Mouse (Mus musculus) cerebellum, adult 9-11 months (tissue): Measurements from ENCODE around the gene Bik.

ENCODE experiments used
- DNase-seq: peaks from one replicate; pipeline ENCODE4 v3.0.0; 2022

Gene Bik

DNA sequence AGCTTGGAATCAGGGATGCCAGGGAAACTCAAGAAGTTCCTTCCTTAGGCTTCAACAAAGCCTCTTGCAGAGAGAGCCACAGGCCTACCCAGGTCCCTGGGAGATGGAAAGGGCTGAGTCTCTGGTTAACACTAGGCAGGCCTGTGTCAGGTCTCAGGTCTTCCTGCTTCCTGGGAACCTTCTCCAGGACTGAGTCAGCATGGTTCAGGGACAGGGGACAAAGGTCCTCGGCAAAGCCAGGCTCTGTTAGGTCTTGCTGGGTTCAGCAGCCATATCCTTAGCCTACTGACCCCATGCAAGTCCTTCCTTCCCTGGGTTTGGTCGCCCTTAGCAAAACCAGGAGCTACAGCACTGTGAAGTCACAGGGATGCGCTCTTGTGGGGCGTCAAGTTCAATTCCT lies 64.2 kb downstream of the Bik start:
- no peak for DNase-seq

DNA sequence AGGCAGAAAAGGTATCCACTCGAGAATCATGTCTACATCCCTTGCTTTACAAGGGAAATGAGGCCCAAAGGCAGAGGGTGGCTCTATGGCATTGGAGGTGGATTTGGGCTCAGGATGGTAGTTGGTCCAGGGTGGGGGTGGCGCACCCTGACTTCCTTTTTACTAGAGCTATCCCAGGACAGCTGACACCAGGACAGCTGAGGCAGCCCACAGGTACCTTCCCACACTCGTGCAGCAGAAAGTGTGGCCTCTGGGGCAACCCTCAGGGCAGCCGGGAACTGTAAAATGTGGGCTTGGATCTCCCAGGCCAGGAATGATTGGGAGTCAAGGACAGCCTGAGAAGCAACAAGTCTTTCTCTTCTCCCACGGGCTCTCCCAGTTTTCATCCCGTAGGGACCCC lies 65.1 kb downstream of the Bik start:
- DNase-seq: no peak

DNA sequence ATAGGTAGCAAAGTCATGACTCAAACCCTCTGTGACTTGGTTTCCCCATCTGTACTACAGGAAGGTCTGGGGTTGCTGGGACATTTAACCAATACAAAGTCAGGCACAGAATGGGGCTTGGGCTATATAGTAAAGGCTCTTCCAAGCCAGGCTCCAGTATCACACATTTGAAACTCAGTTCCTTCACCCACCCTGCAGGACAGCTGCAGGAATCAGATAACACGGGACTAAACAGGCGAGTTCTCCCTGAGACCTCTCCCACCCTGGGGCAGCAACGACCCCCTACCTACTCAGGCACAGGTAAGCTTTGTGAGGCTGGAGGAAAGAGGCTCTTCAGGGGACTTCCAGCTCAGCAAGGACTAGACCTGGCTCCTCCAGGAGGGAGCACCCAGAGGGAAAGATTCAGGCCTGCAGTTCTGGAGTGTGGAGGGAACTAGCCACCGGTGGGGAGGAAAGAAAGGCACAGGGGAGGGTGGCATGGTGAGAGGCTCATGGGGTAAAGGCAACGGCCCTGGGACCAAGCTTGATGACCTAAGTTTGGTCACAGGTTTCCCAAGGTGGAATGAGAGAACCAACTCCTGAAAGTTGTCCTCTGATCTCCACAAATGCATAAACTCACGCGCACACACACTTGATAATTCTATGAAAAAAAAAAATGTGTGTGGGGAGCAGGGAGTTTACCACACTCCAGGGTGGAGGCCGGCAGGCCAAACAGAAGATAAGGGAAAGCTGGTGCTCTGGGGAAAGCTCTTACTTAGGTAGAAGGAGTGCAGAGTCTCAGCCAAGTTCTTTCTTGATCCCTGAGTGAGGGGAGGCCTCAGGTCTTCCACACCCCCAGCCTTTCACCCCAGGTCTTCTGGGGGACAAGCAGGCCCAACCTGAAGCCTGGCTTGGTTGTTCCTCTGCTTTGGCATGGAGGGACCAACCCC lies 65.9 kb downstream of the Bik start:
- no peak for DNase-seq

DNA sequence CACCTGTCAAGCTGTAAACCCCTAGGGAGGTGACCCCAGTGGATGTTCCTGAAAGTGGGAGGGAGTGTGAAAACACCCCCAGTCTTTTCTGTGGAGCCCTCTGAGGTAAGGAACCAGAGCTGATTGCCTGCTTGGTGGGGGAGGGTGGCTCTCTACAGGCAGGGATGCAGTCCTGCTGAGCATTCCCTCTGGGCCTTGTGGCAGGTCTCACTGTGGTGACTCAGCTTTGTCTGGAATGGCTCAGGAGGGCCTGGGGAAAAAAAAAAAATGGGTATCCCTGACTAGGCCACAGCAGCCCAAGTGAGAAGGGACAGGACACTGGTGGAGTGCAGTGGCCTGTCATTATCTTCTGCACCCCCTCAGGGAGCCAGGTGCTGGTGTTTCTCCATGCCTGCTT lies 66.5 kb downstream of the Bik start:
- DNase-seq: no peak

DNA sequence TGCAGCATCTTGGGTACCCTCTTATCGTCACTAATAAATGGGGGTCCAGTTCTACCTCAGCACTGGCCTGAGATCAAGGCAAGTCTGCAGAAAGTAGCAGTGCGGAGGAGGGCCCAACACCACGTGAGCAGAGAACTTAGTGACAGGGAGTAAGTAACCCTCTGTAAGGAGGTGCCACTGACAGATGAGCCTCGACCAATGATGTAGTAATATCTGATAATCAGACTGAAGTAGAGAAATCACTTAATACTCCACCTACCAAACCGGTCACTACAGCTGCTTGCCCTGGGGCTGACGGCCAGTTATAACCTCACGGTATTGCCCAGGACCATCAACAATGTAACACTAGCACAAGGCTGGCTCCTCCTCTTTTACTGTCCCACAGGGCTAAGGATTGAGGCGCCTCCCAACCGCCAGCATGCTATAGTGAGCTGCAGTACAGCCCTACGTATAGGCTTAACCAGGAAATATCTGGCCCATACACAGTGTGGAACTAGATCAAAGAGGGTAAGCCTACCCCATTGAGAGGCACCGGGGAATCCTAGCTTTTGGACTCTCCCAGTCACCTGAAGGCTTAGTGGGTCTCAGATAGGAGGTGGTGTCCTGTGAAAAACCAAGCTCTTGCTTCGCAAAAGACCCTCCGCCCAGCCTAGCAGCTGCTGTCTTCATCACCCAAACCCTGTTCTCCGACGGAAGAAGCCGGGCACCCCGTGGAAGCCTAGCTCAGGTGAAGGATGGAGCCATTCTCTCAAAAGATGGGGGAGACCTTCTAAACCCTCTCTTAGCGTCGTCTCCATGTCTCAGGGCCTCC lies 67.2 kb downstream of the Bik start:
- no peak for DNase-seq
